Mouse (Mus musculus): ENCODE measurements around the gene Smim10l1. TPM values are rescaled to one million over a fixed set of nuclear protein-coding genes. Genes with fewer than 3 reads are reported as not detected.
A peak's percentile ranks its signal among the peaks of the same experiment; 100 is the strongest.

Smim10l1 gene
- 75.8 and 95.1 TPM in 2 replicates for polyA plus RNA-seq (2014; fragmentation: Nextera tagmentation; extraction: Ambion mirVana)

DNA sequence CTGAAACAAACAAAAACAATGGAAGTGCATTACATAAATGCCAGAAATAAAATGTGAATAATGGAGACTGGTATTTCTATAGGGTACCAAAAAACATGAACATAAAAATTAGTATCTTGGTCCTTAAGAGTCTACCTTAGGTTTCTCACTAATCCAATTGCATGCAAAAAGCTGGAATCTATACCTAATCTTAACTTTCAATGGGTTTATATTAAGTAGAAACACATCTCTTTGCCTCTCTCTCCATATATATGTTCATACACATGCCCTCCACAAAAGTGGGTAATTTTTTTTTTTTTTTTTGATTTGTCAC is at the start of gene Smim10l1:
Gene Smim10l1, plus strand, starts transcription at position 301 of the 313 bp plus-strand sequence.
- ATAC-seq (replicated peaks; ENCODE audit: insufficient number of reproducible peaks, low FRiP score, low TSS enrichment, low read depth) = no peak
- H3K36me3 ChIP-seq (replicated peaks; ENCODE audit: control insufficient read depth, insufficient read depth, low read depth, low read length) = no peaks in the 10 kb centered on the region
- H3K27me3 ChIP-seq (ENCODE audit: control insufficient read depth, insufficient read depth, low read length) = no peaks in the 10 kb centered on the region
- peak within 1 kb of the TSS; percentile 98 for H3K27ac ChIP-seq (replicated peaks; ENCODE audit: low read depth, low read length)
- H3K9me3 ChIP-seq (replicated peaks; ENCODE audit: control insufficient read depth, low read length) = no peaks in the 10 kb centered on the region
- H3K9ac ChIP-seq (replicated peaks; ENCODE audit: low read length) = peak within 1 kb of the TSS; percentile 95
- peak within 1 kb of the TSS; percentile 45 for H3K4me2 ChIP-seq (ENCODE audit: low read depth, low read length)
- DNase-seq (ENCODE audit: low spot score) = no peak
- H3K4me3 ChIP-seq (ENCODE audit: low read depth, low read length) = peak within 1 kb of the TSS; percentile 78
- no peaks in the 10 kb centered on the region for H3K4me1 ChIP-seq (ENCODE audit: control insufficient read depth, insufficient read depth, low read length)

DNA sequence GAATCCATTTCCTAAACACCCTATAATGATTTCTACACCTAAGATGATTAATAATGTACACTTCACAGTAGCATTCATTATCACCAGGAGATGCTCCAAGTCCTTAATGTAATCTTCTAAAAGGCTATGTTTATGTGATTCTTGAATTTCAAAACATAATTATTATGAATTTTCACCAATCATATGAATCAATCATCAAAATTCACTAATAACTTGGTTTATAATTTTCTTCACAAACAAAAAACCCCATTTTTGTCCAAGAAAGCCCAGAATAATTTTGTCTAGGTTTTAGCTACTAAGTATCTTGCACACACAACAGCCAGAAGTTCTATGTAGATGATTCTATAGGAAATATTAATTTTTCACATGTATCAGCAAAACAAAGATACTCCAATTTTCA is 49.0 kb upstream of the Smim10l1 start, which contains the start of gene Tas2r140:
Gene Tas2r140, minus strand, starts transcription at position 101 of the 400 bp plus-strand sequence.
- Histone ChIP-seq H3K4me3 (ENCODE audit: low read depth, low read length) (no peak within 1 kb of the TSS), H3K4me1 (ENCODE audit: control insufficient read depth, insufficient read depth, low read length) (no peaks in the 10 kb centered on the region), H3K9me3 (replicated peaks; ENCODE audit: control insufficient read depth, low read length) (no peaks in the 10 kb centered on the region), H3K27ac (replicated peaks; ENCODE audit: low read depth, low read length) (no peak within 1 kb of the TSS), H3K27me3 (ENCODE audit: control insufficient read depth, insufficient read depth, low read length) (no peaks in the 10 kb centered on the region), H3K9ac (replicated peaks; ENCODE audit: low read length) (no peak within 1 kb of the TSS), H3K4me2 (ENCODE audit: low read depth, low read length) (no peak within 1 kb of the TSS), H3K36me3 (replicated peaks; ENCODE audit: control insufficient read depth, insufficient read depth, low read depth, low read length) (no peaks in the 10 kb centered on the region)
- ATAC-seq (replicated peaks; ENCODE audit: insufficient number of reproducible peaks, low FRiP score, low TSS enrichment, low read depth) (no peak), DNase-seq (ENCODE audit: low spot score) (no peak)

DNA sequence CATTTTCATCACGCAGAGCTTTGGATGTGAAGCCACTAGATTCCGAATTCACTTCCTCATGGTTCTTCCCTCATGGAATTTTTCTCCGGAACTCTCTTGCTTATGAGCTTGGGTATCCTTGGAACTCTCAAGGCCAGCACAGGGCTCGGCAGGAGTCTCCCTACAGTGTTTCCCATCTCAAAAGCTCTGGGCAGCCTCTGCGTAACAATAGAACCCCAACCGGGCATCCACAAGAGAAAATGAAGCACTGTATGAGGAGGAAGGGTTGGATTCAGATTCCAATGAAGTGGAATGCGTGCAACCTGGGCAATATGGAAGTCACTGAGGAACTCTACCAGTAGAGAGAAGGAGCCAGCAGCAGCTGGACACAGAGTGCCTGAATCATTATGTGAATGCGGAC is 12.5 kb upstream of the Smim10l1 start:
- Histone ChIP-seq H3K4me1 (ENCODE audit: control insufficient read depth, insufficient read depth, low read length) (no peaks in the 10 kb centered on the region), H3K27me3 (ENCODE audit: control insufficient read depth, insufficient read depth, low read length) (no peaks in the 10 kb centered on the region), H3K9ac (replicated peaks; ENCODE audit: low read length) (no peak overlapping the region), H3K4me2 (ENCODE audit: low read depth, low read length) (no peak overlapping the region), H3K4me3 (ENCODE audit: low read depth, low read length) (no peak overlapping the region), H3K36me3 (replicated peaks; ENCODE audit: control insufficient read depth, insufficient read depth, low read depth, low read length) (no peaks in the 10 kb centered on the region), H3K9me3 (replicated peaks; ENCODE audit: control insufficient read depth, low read length) (no peaks in the 10 kb centered on the region), H3K27ac (replicated peaks; ENCODE audit: low read depth, low read length) (no peak overlapping the region)
- ATAC-seq (replicated peaks; ENCODE audit: insufficient number of reproducible peaks, low FRiP score, low TSS enrichment, low read depth) (no peak), DNase-seq (ENCODE audit: low spot score) (no peak)
- 75% methylated on average over 8 of the region's 8 CpGs for WGBS

DNA sequence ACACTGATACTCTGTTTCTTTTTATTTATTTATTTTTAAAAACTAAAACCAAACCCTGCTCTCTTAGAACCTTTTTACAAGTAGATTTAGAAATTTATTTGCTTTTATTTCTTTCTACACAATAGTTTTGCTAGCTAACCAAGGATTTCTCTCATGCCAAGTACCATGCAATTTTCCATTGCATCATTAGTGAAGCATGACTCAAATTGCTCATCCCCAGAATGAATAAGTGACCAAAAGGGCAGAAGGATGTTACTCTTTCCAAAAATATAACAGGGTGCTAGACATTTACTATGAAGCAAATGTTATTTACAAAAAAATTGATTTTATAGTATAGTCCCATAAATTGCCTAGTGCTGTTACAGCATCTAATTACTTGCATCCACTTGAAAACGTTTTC is 2.3 kb upstream of the Smim10l1 start:
- no peaks in the 10 kb centered on the region for H3K4me1 ChIP-seq (ENCODE audit: control insufficient read depth, insufficient read depth, low read length)
- no peak for DNase-seq (ENCODE audit: low spot score)
- H3K4me3 ChIP-seq (ENCODE audit: low read depth, low read length) = no peak overlapping the region
- no peaks in the 10 kb centered on the region for H3K27me3 ChIP-seq (ENCODE audit: control insufficient read depth, insufficient read depth, low read length)
- ATAC-seq (replicated peaks; ENCODE audit: insufficient number of reproducible peaks, low FRiP score, low TSS enrichment, low read depth) = no peak
- H3K4me2 ChIP-seq (ENCODE audit: low read depth, low read length) = no peak overlapping the region
- no peak overlapping the region for H3K9ac ChIP-seq (replicated peaks; ENCODE audit: low read length)
- no peaks in the 10 kb centered on the region for H3K9me3 ChIP-seq (replicated peaks; ENCODE audit: control insufficient read depth, low read length)
- H3K36me3 ChIP-seq (replicated peaks; ENCODE audit: control insufficient read depth, insufficient read depth, low read depth, low read length) = no peaks in the 10 kb centered on the region
- WGBS = 55% methylated on average over 1 of the region's 1 CpGs
- H3K27ac ChIP-seq (replicated peaks; ENCODE audit: low read depth, low read length) = no peak overlapping the region

DNA sequence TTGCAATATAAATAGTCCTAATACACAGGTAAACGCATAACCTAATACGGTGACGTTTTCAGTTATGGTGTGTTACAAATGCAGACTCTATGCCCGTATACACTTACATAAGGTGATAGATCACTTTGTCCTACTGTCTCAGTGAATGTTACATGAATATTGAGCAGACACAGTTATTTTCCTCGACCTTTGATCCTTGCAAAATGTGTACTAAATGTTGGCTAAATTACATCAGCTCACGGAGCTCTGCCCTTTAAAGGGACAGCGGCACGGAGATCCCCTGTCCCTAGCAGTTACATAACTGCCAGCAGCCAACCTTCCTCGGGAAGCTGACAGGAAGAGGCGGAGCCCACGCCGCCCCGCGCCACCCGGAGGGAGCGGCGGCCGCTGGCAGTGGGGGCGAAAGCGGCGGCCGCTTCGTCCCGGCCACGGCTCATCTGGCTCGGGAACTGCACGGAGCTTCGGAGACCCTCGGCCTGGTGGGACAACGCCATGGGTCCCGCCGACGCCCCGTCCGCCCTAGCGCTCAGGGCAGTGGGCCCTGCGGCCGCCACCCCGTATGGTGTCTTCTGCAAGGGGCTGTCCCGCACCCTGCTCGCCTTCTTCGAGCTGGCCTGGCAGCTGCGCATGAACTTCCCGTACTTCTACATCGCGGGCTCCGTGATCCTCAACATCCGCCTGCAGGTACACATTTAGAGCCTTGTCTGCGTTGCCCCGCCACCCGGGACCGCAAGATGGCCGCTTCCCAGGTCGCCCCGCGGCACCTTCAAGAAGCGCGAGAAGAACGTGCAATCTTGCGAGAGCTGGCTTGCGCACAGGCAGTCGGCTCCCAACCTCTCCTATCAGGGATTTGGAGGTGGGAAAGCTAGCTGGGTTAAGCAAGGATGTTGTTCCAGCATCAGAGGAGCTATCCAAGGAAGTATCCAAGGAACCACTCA is 482 bp downstream of the Smim10l1 start:
- DNase-seq (ENCODE audit: low spot score) = peak; percentile 90
- peak overlapping the region; percentile 95 for H3K9ac ChIP-seq (replicated peaks; ENCODE audit: low read length)
- peak overlapping the region; percentile 98 for H3K27ac ChIP-seq (replicated peaks; ENCODE audit: low read depth, low read length)
- H3K9me3 ChIP-seq (replicated peaks; ENCODE audit: control insufficient read depth, low read length) = no peaks in the 10 kb centered on the region
- 2% methylated on average over 62 of the region's 62 CpGs for WGBS
- peak; percentile 96 for ATAC-seq (replicated peaks; ENCODE audit: insufficient number of reproducible peaks, low FRiP score, low TSS enrichment, low read depth)
- H3K4me2 ChIP-seq (ENCODE audit: low read depth, low read length) = peak overlapping the region; percentile 45
- peak overlapping the region; percentile 78 for H3K4me3 ChIP-seq (ENCODE audit: low read depth, low read length)
- H3K27me3 ChIP-seq (ENCODE audit: control insufficient read depth, insufficient read depth, low read length) = no peaks in the 10 kb centered on the region
- no peaks in the 10 kb centered on the region for H3K4me1 ChIP-seq (ENCODE audit: control insufficient read depth, insufficient read depth, low read length)
- H3K36me3 ChIP-seq (replicated peaks; ENCODE audit: control insufficient read depth, insufficient read depth, low read depth, low read length) = no peaks in the 10 kb centered on the region

Other genes with a start within 250 kb of the Smim10l1 start
- not detected in 2 replicates for gene Tas2r116, start 249.5 kb upstream of the Smim10l1 start, polyA plus RNA-seq (2014; fragmentation: Nextera tagmentation; extraction: Ambion mirVana)
- not detected in 2 replicates for gene Tas2r110, start 236.9 kb upstream of the Smim10l1 start, polyA plus RNA-seq (2014; fragmentation: Nextera tagmentation; extraction: Ambion mirVana)
- gene Tas2r113, start 211.9 kb upstream of the Smim10l1 start, polyA plus RNA-seq (2014; fragmentation: Nextera tagmentation; extraction: Ambion mirVana) = not detected in 2 replicates
- gene Tas2r125, start 195.3 kb upstream of the Smim10l1 start, polyA plus RNA-seq (2014; fragmentation: Nextera tagmentation; extraction: Ambion mirVana) = not detected in 2 replicates
- not detected in 2 replicates for gene Tas2r129, start 153.8 kb upstream of the Smim10l1 start, polyA plus RNA-seq (2014; fragmentation: Nextera tagmentation; extraction: Ambion mirVana)
- gene Tas2r131, start 147.0 kb upstream of the Smim10l1 start, polyA plus RNA-seq (2014; fragmentation: Nextera tagmentation; extraction: Ambion mirVana) = not detected in 2 replicates
- gene Tas2r109, start 123.9 kb upstream of the Smim10l1 start, polyA plus RNA-seq (2014; fragmentation: Nextera tagmentation; extraction: Ambion mirVana) = not detected in 2 replicates
- not detected in 2 replicates for gene Tas2r103, start 67.8 kb upstream of the Smim10l1 start, polyA plus RNA-seq (2014; fragmentation: Nextera tagmentation; extraction: Ambion mirVana)
- gene Tas2r140, start 49.1 kb upstream of the Smim10l1 start, polyA plus RNA-seq (2014; fragmentation: Nextera tagmentation; extraction: Ambion mirVana) = not detected in 2 replicates
- gene 5530400C23Rik, start 187.3 kb downstream of the Smim10l1 start, polyA plus RNA-seq (2014; fragmentation: Nextera tagmentation; extraction: Ambion mirVana) = not detected in 2 replicates

All from embryonic facial prominence, embryonic 11.5 days (tissue).